Mouse (Mus musculus) MEL (cell line): ENCODE results near the gene Stom. TPM values are rescaled to one million over a fixed set of nuclear protein-coding genes. Genes with fewer than 3 reads are reported as not detected.
A peak's percentile ranks its signal among the peaks of the same experiment; 100 is the strongest.

Source experiments
- DNase-seq: peaks from one replicate; pipeline ENCODE4 v3.0.0; 2011; ENCODE audit warnings: low read depth, low spot score
- H3K27ac ChIP-seq: 2 replicates; pipeline ENCODE4 v1.5.1; 2012; ENCODE audit warnings: low read depth, mild to moderate bottlenecking, control low read depth, low read length, moderate library complexity; ENCODE audit not compliant: control insufficient read depth
- H3K27me3 ChIP-seq, 2 experiments: fragments of 150-350 bp in 1 of 2; sonication (generic) in 1 of 2; 2 replicates each; pipeline ENCODE4 v1.6.1; 2012; ENCODE audit warnings: low read length in 2 of 2, mild to moderate bottlenecking in 2 of 2, improper control_type of control experiment in 1 of 2, moderate library complexity in 1 of 2; ENCODE audit not compliant: insufficient read depth in 2 of 2, control insufficient read depth in 1 of 2
- H3K36me3 ChIP-seq, 2 experiments: 2 replicates each; pipeline ENCODE4 v1.6.1; 2012 to 2014; ENCODE audit warnings: low read length in 2 of 2, improper control_type of control experiment in 1 of 2, inconsistent platforms in 1 of 2, mild to moderate bottlenecking in 1 of 2; ENCODE audit not compliant: insufficient read depth in 2 of 2, control insufficient read depth in 1 of 2
- H3K4me1 ChIP-seq, 2 experiments: fragments of 150-350 bp in 1 of 2; sonication (generic) in 1 of 2; 2 replicates each; pipeline ENCODE4 v1.6.1; 2012; ENCODE audit warnings: low read length in 2 of 2, improper control_type of control experiment in 1 of 2, mild to moderate bottlenecking in 1 of 2; ENCODE audit not compliant: insufficient read depth in 2 of 2, control insufficient read depth in 1 of 2
- H3K4me3 ChIP-seq, 2 experiments: fragments of 150-350 bp in 1 of 2; sonication (generic) in 1 of 2; 2 replicates each; pipeline ENCODE4 v1.5.1; 2012; ENCODE audit warnings: low read depth in 2 of 2, low read length in 2 of 2, mild to moderate bottlenecking in 2 of 2, moderate library complexity in 2 of 2, control low read depth in 1 of 2, improper control_type of control experiment in 1 of 2; ENCODE audit not compliant: control insufficient read depth in 1 of 2, insufficient read depth in 1 of 2
- H3K79me2 ChIP-seq: 2 replicates; pipeline ENCODE4 v1.6.1; 2012; ENCODE audit warnings: mild to moderate bottlenecking, low read length, moderate library complexity; ENCODE audit not compliant: control insufficient read depth, poor library complexity, insufficient read depth
- H3K9ac ChIP-seq: 2 replicates; pipeline ENCODE4 v1.6.1; 2012; ENCODE audit warnings: low read depth, mild to moderate bottlenecking, control low read depth, low read length, moderate library complexity; ENCODE audit not compliant: control insufficient read depth, poor library complexity, severe bottlenecking
- H3K9me3 ChIP-seq: fragments of 150-350 bp; sonication (generic); replicated peaks from 2 replicates; pipeline ENCODE4 v1.6.1; 2012; ENCODE audit warnings: mild to moderate bottlenecking, low read length, improper control_type of control experiment, moderate library complexity; ENCODE audit not compliant: insufficient read depth
- BHLHE40 ChIP-seq: IDR thresholded peaks from 2 replicates; pipeline ENCODE4 v1.6.1; 2012; ENCODE audit warnings: low read depth, mild to moderate bottlenecking, inconsistent platforms, low read length, improper control_type of control experiment, borderline replicate concordance
- CHD1 ChIP-seq: IDR thresholded peaks from 2 replicates; pipeline ENCODE4 v1.6.1; 2012; ENCODE audit warnings: low read depth, mild to moderate bottlenecking, inconsistent platforms, low read length, improper control_type of control experiment
- CTCF ChIP-seq, 3 experiments: IDR thresholded peaks in 2 of 3; conservative IDR thresholded peaks in 1 of 3; 2 replicates each; pipeline ENCODE4 v1.5.1; 2011 to 2012; ENCODE audit warnings: low read length in 3 of 3, low read depth in 2 of 3, mild to moderate bottlenecking in 2 of 3, improper control_type of control experiment in 1 of 3, inconsistent platforms in 1 of 3, mixed read lengths in 1 of 3, moderate library complexity in 1 of 3; ENCODE audit not compliant: control insufficient read depth in 1 of 3, insufficient read depth in 1 of 3, poor library complexity in 1 of 3, severe bottlenecking in 1 of 3
- ELF1 ChIP-seq: IDR thresholded peaks from 2 replicates; pipeline ENCODE4 v1.6.1; 2014; ENCODE audit warnings: low read depth, mild to moderate bottlenecking, inconsistent platforms, low read length, improper control_type of control experiment, moderate library complexity
- EP300 ChIP-seq, 2 experiments: IDR thresholded peaks; 2 replicates each; pipeline ENCODE4 v1.6.1; 2011; ENCODE audit warnings: improper control_type of control experiment in 2 of 2, low read length in 2 of 2, low read depth in 1 of 2, mild to moderate bottlenecking in 1 of 2
- ETS1 ChIP-seq: IDR thresholded peaks from 2 replicates; pipeline ENCODE4 v1.6.1; 2012; ENCODE audit warnings: low read depth, mild to moderate bottlenecking, inconsistent platforms, low read length, improper control_type of control experiment, moderate library complexity
- HCFC1 ChIP-seq: IDR thresholded peaks from 2 replicates; pipeline ENCODE4 v1.6.1; 2012; ENCODE audit warnings: low read depth, mild to moderate bottlenecking, inconsistent platforms, low read length, improper control_type of control experiment, moderate library complexity
- KAT2A ChIP-seq: conservative IDR thresholded peaks from 2 replicates; pipeline ENCODE4 v1.6.1; 2012; ENCODE audit warnings: low read depth, low read length, improper control_type of control experiment, inconsistent platforms
- MAX ChIP-seq: IDR thresholded peaks from 2 replicates; pipeline ENCODE4 v1.6.1; 2011; ENCODE audit warnings: low read length, improper control_type of control experiment
- MAZ ChIP-seq: IDR thresholded peaks from 2 replicates; pipeline ENCODE4 v1.6.1; 2012; ENCODE audit warnings: low read depth, mild to moderate bottlenecking, inconsistent platforms, low read length, improper control_type of control experiment
- MYB ChIP-seq: IDR thresholded peaks from 2 replicates; pipeline ENCODE4 v1.6.1; 2011; ENCODE audit warnings: mild to moderate bottlenecking, low read depth, low read length, improper control_type of control experiment
- MYC ChIP-seq: IDR thresholded peaks from 2 replicates; pipeline ENCODE4 v1.6.1; 2011; ENCODE audit warnings: low read depth, mild to moderate bottlenecking, low read length, improper control_type of control experiment, moderate library complexity
- NELFE ChIP-seq: IDR thresholded peaks from 2 replicates; pipeline ENCODE4 v1.6.1; 2011; ENCODE audit warnings: low read depth, low read length, improper control_type of control experiment
- POLR2AphosphoS2 ChIP-seq: IDR thresholded peaks from 2 replicates; pipeline ENCODE4 v1.6.1; 2011; ENCODE audit warnings: low read length, improper control_type of control experiment
- RAD21 ChIP-seq: IDR thresholded peaks from 2 replicates; pipeline ENCODE4 v1.6.1; 2011; ENCODE audit warnings: mild to moderate bottlenecking, low read depth, low read length, improper control_type of control experiment
- SMC3 ChIP-seq: IDR thresholded peaks from 2 replicates; pipeline ENCODE4 v1.6.1; 2011; ENCODE audit warnings: low read depth, low read length, improper control_type of control experiment
- TAL1 ChIP-seq: IDR thresholded peaks from 2 replicates; pipeline ENCODE4 v1.6.1; 2012; ENCODE audit warnings: mild to moderate bottlenecking, inconsistent platforms, low read length, moderate library complexity, mixed read lengths
- UBTF ChIP-seq: IDR thresholded peaks from 2 replicates; pipeline ENCODE4 v1.6.1; 2012; ENCODE audit warnings: low read depth, mild to moderate bottlenecking, inconsistent platforms, low read length, improper control_type of control experiment, moderate library complexity, borderline replicate concordance; ENCODE audit not compliant: insufficient read depth
- USF1 ChIP-seq: IDR thresholded peaks from 2 replicates; pipeline ENCODE4 v1.6.1; 2014; ENCODE audit warnings: low read depth, mild to moderate bottlenecking, inconsistent platforms, low read length, improper control_type of control experiment, moderate library complexity
- USF2 ChIP-seq, 2 experiments: IDR thresholded peaks; 2 replicates each; pipeline ENCODE4 v1.6.1; 2011 to 2012; ENCODE audit warnings: improper control_type of control experiment in 2 of 2, low read length in 2 of 2, borderline replicate concordance in 1 of 2, inconsistent platforms in 1 of 2, low read depth in 1 of 2, mild to moderate bottlenecking in 1 of 2; ENCODE audit not compliant: insufficient read depth in 1 of 2
- ZKSCAN1 ChIP-seq: IDR thresholded peaks from 2 replicates; pipeline ENCODE4 v1.6.1; 2012; ENCODE audit warnings: low read depth, mild to moderate bottlenecking, inconsistent platforms, low read length, improper control_type of control experiment, moderate library complexity
- ZMIZ1 ChIP-seq: IDR thresholded peaks from 2 replicates; pipeline ENCODE4 v1.6.1; 2012; ENCODE audit warnings: low read depth, mild to moderate bottlenecking, inconsistent platforms, low read length, improper control_type of control experiment, moderate library complexity
- polyA plus RNA-seq, 2 experiments: library from polyadenylated mRNA; stranded (reverse) in 1 of 2; unstranded in 1 of 2; fragments of >175 nt in 1 of 2; fragments of >200 nt in 1 of 2; gene quantifications; 2 replicates each; pipeline versions ENCODE4 v1.2.1 to v1.2.4; 2012; ENCODE audit warnings: low replicate concordance in 2 of 2, low read depth in 1 of 2; ENCODE audit not compliant: insufficient read length in 2 of 2, insufficient read depth in 1 of 2, missing spikeins in 1 of 2
- total RNA-seq: library from RNA; depleted of rRNA; stranded (reverse); fragments of 300-350 nt; gene quantifications from 2 replicates; pipeline ENCODE4 v1.2.3, GENCODE M21; 2012

Stom gene
- total and polyA plus RNA-seq, 3 experiments, result 28.0 to 49.4 TPM; not detected in 1

DNA sequence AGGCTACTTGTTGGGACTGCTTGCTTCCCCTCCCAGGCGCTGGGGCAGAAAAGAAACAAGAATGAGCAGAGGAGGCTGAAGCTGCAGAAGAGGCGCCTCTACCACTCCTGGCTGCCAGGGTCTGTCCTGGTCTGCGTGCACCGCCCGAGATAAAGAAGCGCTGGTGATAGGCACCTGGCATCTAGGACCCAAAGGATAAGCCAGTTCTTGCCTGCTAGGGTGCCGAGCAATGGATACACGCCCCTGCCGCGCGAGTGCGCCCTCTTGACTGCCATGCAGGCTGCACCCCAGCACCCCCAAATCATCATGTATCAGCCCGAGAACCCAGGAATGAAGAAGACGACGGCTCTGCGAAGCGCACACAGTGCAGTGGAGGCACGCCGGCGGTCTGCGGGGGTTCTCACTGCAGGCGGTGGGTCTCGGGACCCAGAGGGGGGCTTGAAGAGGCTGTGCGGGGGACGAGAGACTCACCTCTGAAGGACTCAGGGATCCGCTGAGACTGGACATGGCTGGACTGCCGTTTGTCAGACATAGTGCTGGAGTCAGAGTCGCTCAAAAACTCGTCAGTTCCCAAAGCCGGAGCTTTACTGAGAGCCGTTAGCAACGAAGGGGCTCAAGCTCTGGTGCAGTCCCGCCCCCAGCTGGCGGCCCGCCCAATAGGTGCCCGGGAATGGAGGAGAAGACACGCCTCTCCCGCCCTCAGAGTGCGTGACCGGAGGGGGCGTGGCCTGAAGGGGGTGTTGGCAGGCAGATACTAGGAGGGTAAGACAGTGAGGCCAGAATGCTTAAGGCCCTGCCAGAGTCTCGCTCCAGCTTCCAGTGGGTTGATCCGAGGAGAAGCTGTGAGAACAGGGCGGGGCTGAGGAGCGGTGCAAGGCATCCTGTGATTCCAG, at the start of gene Stom (continued):
- TF ChIP-seq MAX (no peak), USF1 (peak; percentile 41; the same call in 1 of the 2 replicates), ZKSCAN1 (no peak)
- TF ChIP-seq, all 39 proteins: peak for 18

DNA sequence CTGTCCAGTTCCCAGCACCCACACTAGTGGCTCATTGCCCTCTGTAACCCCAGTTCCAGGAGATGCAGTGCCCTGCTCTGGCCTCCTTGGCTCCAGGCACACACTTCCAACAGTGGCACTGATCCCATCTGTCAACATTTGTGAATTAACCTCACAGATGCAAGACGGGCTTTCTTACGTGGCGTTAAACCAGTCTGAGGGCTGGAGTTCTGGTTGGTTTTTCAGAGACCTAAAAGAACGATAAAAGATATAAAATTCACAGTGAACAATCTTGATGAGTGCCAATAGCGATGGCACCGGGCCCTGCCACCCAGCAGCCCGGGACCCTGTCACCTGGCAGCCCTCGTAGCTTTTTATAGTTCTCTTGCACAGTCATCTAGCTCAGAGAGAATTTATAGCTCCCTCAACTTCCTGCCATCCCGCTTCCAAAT, 48.7 kb upstream of the Stom start:
- no peaks in the 10 kb centered on the region for H3K4me1 ChIP-seq
- DNase-seq, result no peak
- H3K79me2 ChIP-seq, result no peaks in the 10 kb centered on the region
- H3K27me3 ChIP-seq, result peaks cover 6 to 13% of the 10 kb centered on the region in 2 experiments
- no peak for TF ChIP-seq HCFC1
- no peak for TF ChIP-seq MYC
- TF ChIP-seq ZKSCAN1, result no peak
- no peak for TF ChIP-seq USF2 (IDR thresholded peaks at IDR 0.05; ENCODE audit: borderline replicate concordance in 1 of 2, insufficient read depth in 1 of 2, low read depth in 1 of 2, low read length in 2 of 2)
- no peak for TF ChIP-seq ELF1
- no peak for TF ChIP-seq BHLHE40
- no peak for TF ChIP-seq UBTF
- no peak for TF ChIP-seq TAL1
- no peak for TF ChIP-seq RAD21
- no peak for TF ChIP-seq MAX
- TF ChIP-seq EP300 (IDR thresholded peaks at IDR 0.05; ENCODE audit: low read depth in 1 of 2, low read length in 2 of 2), result no peak
- TF ChIP-seq KAT2A, result no peak
- TF ChIP-seq CTCF (IDR thresholded peaks at IDR 0.05 in 2 of 3, conservative IDR thresholded peaks at IDR 0.05 in 1 of 3; ENCODE audit: control insufficient read depth in 1 of 3, insufficient read depth in 1 of 3, low read depth in 2 of 3, low read length in 3 of 3, poor library complexity in 1 of 3, severe bottlenecking in 1 of 3), result no peak
- TF ChIP-seq ETS1, result no peak
- no peak for TF ChIP-seq USF1
- no peak overlapping the region for H3K4me3 ChIP-seq
- no peaks in the 10 kb centered on the region for H3K36me3 ChIP-seq
- H3K9me3 ChIP-seq, result no peaks in the 10 kb centered on the region
- no peak overlapping the region for H3K27ac ChIP-seq
- H3K9ac ChIP-seq, result no peak overlapping the region

DNA sequence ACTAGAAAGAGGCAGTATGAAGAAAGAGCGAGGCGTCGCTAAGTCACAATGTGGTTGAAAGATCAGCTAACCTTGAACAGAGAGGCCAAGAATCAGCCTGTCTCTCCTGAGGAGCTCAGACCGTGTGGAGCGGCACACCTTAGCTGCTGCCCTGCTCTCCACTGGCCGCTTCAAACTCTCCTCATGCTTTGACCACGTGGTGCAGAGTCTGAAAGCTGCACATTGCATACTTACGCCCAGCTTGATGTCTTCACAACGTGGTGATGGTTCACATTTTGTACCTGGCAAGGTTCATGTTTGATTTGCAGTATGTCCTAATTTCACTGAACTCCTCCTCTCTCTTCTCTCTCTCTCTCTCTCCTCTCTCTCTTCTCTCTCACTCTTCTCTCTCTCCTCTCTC, 42.5 kb upstream of the Stom start:
- TF ChIP-seq MYB, result no peak
- TF ChIP-seq SMC3, result no peak
- TF ChIP-seq CHD1, result no peak
- no peak for TF ChIP-seq HCFC1
- TF ChIP-seq POLR2AphosphoS2, result no peak
- TF ChIP-seq ZMIZ1, result no peak
- TF ChIP-seq NELFE, result no peak
- no peak for TF ChIP-seq EP300 (IDR thresholded peaks at IDR 0.05; ENCODE audit: low read depth in 1 of 2, low read length in 2 of 2)
- no peak for TF ChIP-seq CTCF (IDR thresholded peaks at IDR 0.05 in 2 of 3, conservative IDR thresholded peaks at IDR 0.05 in 1 of 3; ENCODE audit: control insufficient read depth in 1 of 3, insufficient read depth in 1 of 3, low read depth in 2 of 3, low read length in 3 of 3, poor library complexity in 1 of 3, severe bottlenecking in 1 of 3)
- no peak for TF ChIP-seq MAZ
- no peak for TF ChIP-seq USF1
- no peak for TF ChIP-seq ETS1
- TF ChIP-seq USF2 (IDR thresholded peaks at IDR 0.05; ENCODE audit: borderline replicate concordance in 1 of 2, insufficient read depth in 1 of 2, low read depth in 1 of 2, low read length in 2 of 2), result no peak
- TF ChIP-seq, all 39 proteins: peak for 0
- H3K9ac ChIP-seq, result no peak overlapping the region
- no peak for DNase-seq
- H3K27ac ChIP-seq, result no peak overlapping the region
- no peaks in the 10 kb centered on the region for H3K36me3 ChIP-seq
- H3K9me3 ChIP-seq, result no peaks in the 10 kb centered on the region
- no peaks in the 10 kb centered on the region for H3K79me2 ChIP-seq
- H3K4me1 ChIP-seq, result no peaks in the 10 kb centered on the region
- H3K27me3 ChIP-seq, result peaks cover 2 to 10% of the 10 kb centered on the region in 2 experiments
- no peak overlapping the region for H3K4me3 ChIP-seq
